Mouse (Mus musculus): Measurements from ENCODE around the gene Chst8. TPM values are rescaled to one million over a fixed set of nuclear protein-coding genes. Genes with fewer than 3 reads are reported as not detected.
A peak's percentile ranks its signal among the peaks of the same experiment; 100 is the strongest.

Chst8 gene
- polyA plus RNA-seq, 1 experiment = 5.3 TPM

GRCm38 (mm10) chr7:34669336-34669735 lies 143.2 kb downstream of the Chst8 start:
- H3K4me3 ChIP-seq (replicated peaks; ENCODE audit: extremely low read depth, low read depth, low read length) = no peak overlapping the region
- WGBS = 21% methylated on average over 9 of the region's 9 CpGs
- no peaks in the 10 kb centered on the region for H3K4me1 ChIP-seq (ENCODE audit: control insufficient read depth, insufficient read depth, low read length)
- no peak for DNase-seq
- no peak for TF ChIP-seq POLR2A (IDR thresholded peaks at IDR 0.05; ENCODE audit: borderline replicate concordance, extremely low read depth, low read depth, low read length)
- TF ChIP-seq CTCF (IDR thresholded peaks at IDR 0.05; ENCODE audit: insufficient read depth, low read length) = no peak

GRCm38 (mm10) chr7:34667874-34668273 lies 144.6 kb downstream of the Chst8 start:
- Histone ChIP-seq H3K4me3 (replicated peaks; ENCODE audit: extremely low read depth, low read depth, low read length) (no peak overlapping the region), H3K4me1 (ENCODE audit: control insufficient read depth, insufficient read depth, low read length) (no peaks in the 10 kb centered on the region)
- DNase-seq = no peak
- 78% methylated on average over 16 of the region's 16 CpGs for WGBS
- TF ChIP-seq CTCF (IDR thresholded peaks at IDR 0.05; ENCODE audit: insufficient read depth, low read length) (no peak), POLR2A (IDR thresholded peaks at IDR 0.05; ENCODE audit: borderline replicate concordance, extremely low read depth, low read depth, low read length) (no peak)

- 44% methylated on average over 7 of the region's 7 CpGs for WGBS
- H3K4me3 ChIP-seq (replicated peaks; ENCODE audit: extremely low read depth, low read depth, low read length) = no peak overlapping the region
- no peak for DNase-seq
- H3K4me1 ChIP-seq (ENCODE audit: control insufficient read depth, insufficient read depth, low read length) = no peaks in the 10 kb centered on the region
- TF ChIP-seq CTCF (IDR thresholded peaks at IDR 0.05; ENCODE audit: insufficient read depth, low read length) (no peak), POLR2A (IDR thresholded peaks at IDR 0.05; ENCODE audit: borderline replicate concordance, extremely low read depth, low read depth, low read length) (no peak)
Measured at GRCm38 (mm10) chr7:34663145-34663544, 149.4 kb downstream of the Chst8 start.

- no peak for TF ChIP-seq POLR2A (IDR thresholded peaks at IDR 0.05; ENCODE audit: borderline replicate concordance, extremely low read depth, low read depth, low read length)
- TF ChIP-seq CTCF (IDR thresholded peaks at IDR 0.05; ENCODE audit: insufficient read depth, low read length) = no peak
- no peak for DNase-seq
- Histone ChIP-seq H3K4me1 (ENCODE audit: control insufficient read depth, insufficient read depth, low read length) (no peaks in the 10 kb centered on the region), H3K4me3 (replicated peaks; ENCODE audit: extremely low read depth, low read depth, low read length) (no peak overlapping the region)
- WGBS = 41% methylated on average over 5 of the region's 5 CpGs
Measured at GRCm38 (mm10) chr7:34662227-34662626, 150.3 kb downstream of the Chst8 start.

GRCm38 (mm10) chr7:34659386-34660085 lies 153.0 kb downstream of the Chst8 start:
- Histone ChIP-seq H3K4me3 (replicated peaks; ENCODE audit: extremely low read depth, low read depth, low read length) (no peak overlapping the region), H3K4me1 (ENCODE audit: control insufficient read depth, insufficient read depth, low read length) (no peaks in the 10 kb centered on the region)
- TF ChIP-seq CTCF (IDR thresholded peaks at IDR 0.05; ENCODE audit: insufficient read depth, low read length) = no peak
- TF ChIP-seq POLR2A (IDR thresholded peaks at IDR 0.05; ENCODE audit: borderline replicate concordance, extremely low read depth, low read depth, low read length) = no peak
- DNase-seq = no peak
- 61% methylated on average over 6 of the region's 6 CpGs for WGBS

GRCm38 (mm10) chr7:34656632-34657031 lies 155.9 kb downstream of the Chst8 start, which contains the start of gene Kctd15:
Kctd15 (minus strand) TSS chr7:34656732.
- Histone ChIP-seq H3K4me3 (replicated peaks; ENCODE audit: extremely low read depth, low read depth, low read length) (no peak within 1 kb of the TSS), H3K4me1 (ENCODE audit: control insufficient read depth, insufficient read depth, low read length) (no peaks in the 10 kb centered on the region)
- TF ChIP-seq CTCF (IDR thresholded peaks at IDR 0.05; ENCODE audit: insufficient read depth, low read length) (no peak), POLR2A (IDR thresholded peaks at IDR 0.05; ENCODE audit: borderline replicate concordance, extremely low read depth, low read depth, low read length) (no peak)
- DNase-seq = no peak
- whole genome bisulfite sequencing = 70% methylated on average over 5 of the region's 5 CpGs

- peak; percentile 85 for DNase-seq
- peak overlapping the region; percentile 77 for H3K4me3 ChIP-seq (replicated peaks; ENCODE audit: extremely low read depth, low read depth, low read length)
- WGBS = under 1% methylated on average over 63 of the region's 74 CpGs
- H3K4me1 ChIP-seq (ENCODE audit: control insufficient read depth, insufficient read depth, low read length) = no peaks in the 10 kb centered on the region
- TF ChIP-seq CTCF (IDR thresholded peaks at IDR 0.05; ENCODE audit: insufficient read depth, low read length) (0 out of 2 replicates have a peak, but pooled peaks have one; percentile 8), POLR2A (IDR thresholded peaks at IDR 0.05; ENCODE audit: borderline replicate concordance, extremely low read depth, low read depth, low read length) (no peak)
Measured at GRCm38 (mm10) chr7:34655086-34655839, 157.2 kb downstream of the Chst8 start.

GRCm38 (mm10) chr7:34654441-34655085 lies 157.9 kb downstream of the Chst8 start:
- WGBS = 1% methylated on average over 59 of the region's 81 CpGs
- TF ChIP-seq CTCF (IDR thresholded peaks at IDR 0.05; ENCODE audit: insufficient read depth, low read length) (no peak), POLR2A (IDR thresholded peaks at IDR 0.05; ENCODE audit: borderline replicate concordance, extremely low read depth, low read depth, low read length) (no peak)
- Histone ChIP-seq H3K4me1 (ENCODE audit: control insufficient read depth, insufficient read depth, low read length) (no peaks in the 10 kb centered on the region), H3K4me3 (replicated peaks; ENCODE audit: extremely low read depth, low read depth, low read length) (peak overlapping the region; percentile 77)
- DNase-seq = peak; percentile 54

- H3K4me1 ChIP-seq (ENCODE audit: control insufficient read depth, insufficient read depth, low read length) = no peaks in the 10 kb centered on the region
- DNase-seq = peak; percentile 38
- 1% methylated on average over 58 of the region's 64 CpGs for WGBS
- peak overlapping the region; percentile 56 for H3K4me3 ChIP-seq (replicated peaks; ENCODE audit: extremely low read depth, low read depth, low read length)
- no peak for TF ChIP-seq POLR2A (IDR thresholded peaks at IDR 0.05; ENCODE audit: borderline replicate concordance, extremely low read depth, low read depth, low read length)
- TF ChIP-seq CTCF (IDR thresholded peaks at IDR 0.05; ENCODE audit: insufficient read depth, low read length) = no peak
Measured at GRCm38 (mm10) chr7:34653731-34654440, 158.6 kb downstream of the Chst8 start.

All from lung, adult 2 months (tissue).